Mouse (Mus musculus): ENCODE measurements at regions not wholly inside any gene's neighbourhood (a gene's known extent, or its start where the extent isn't known, plus 50 kb on each side); places are given as distances from the start of the nearest gene placed in this dataset.
"Not testable (repeated sequence)": the region's sequence is repeated elsewhere in the genome, so short reads cannot be mapped to it uniquely, and the experiment has no call there.

DNA sequence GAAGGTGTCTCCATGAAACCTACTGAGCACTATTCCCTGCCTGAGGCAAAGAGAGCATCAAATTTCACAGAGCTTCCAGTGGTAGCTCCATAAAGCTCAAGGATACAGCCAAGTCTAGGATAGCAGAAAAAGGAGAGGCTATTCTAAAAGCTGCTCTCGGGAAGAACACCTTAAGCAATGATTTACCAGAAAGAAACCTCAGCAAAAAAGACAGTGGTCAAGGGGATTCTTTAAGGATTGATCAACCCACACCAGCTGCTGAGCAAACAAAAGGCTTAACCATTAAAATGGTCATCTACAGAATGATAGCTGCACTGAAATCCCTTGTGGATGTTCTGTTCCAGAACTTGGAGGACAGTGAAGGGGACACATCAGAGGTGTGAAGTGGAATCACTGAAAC is 78.3 kb upstream of the Gm904 start:
- peak; percentile 79 for DNase-seq
- WGBS = 27% methylated on average over 1 of the region's 1 CpGs
- not testable (repeated sequence) for H3K27me3 ChIP-seq (replicated peaks; ENCODE audit: control insufficient read depth, insufficient read depth, low read length); H3K4me3 ChIP-seq (ENCODE audit: insufficient read depth, low read depth, low read length); H3K36me3 ChIP-seq (ENCODE audit: control insufficient read depth, insufficient read depth, low read length); H3K4me1 ChIP-seq (ENCODE audit: control insufficient read depth, insufficient read depth, low read length)
- peak overlapping the region; percentile 80; the same call in 1 of the 2 replicates for H3K27ac ChIP-seq (ENCODE audit: insufficient read depth, low read depth, low read length)

DNA sequence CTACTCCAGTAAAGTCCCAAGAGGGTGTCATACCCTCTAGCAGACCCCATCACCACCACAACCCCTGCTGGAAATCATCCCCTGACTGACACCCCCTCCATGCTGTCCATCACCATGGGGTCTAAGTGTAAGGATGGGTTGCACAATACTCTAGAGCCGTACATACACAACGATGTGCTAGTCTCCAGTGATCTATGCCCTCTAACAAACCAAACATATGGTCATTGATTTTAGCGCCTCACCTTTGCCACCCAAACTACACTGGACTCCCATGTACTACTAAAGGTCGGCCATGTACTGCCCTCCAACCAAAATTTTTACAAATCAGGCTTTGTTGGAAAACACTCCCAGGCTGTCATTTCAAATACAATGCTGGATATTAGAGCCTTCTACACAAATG is 64.1 kb upstream of the Gm904 start:
- not testable (repeated sequence) for H3K27ac ChIP-seq (ENCODE audit: insufficient read depth, low read depth, low read length); H3K4me3 ChIP-seq (ENCODE audit: insufficient read depth, low read depth, low read length); H3K4me1 ChIP-seq (ENCODE audit: control insufficient read depth, insufficient read depth, low read length); H3K27me3 ChIP-seq (replicated peaks; ENCODE audit: control insufficient read depth, insufficient read depth, low read length); H3K36me3 ChIP-seq (ENCODE audit: control insufficient read depth, insufficient read depth, low read length); DNase-seq
- WGBS = 94% methylated on average over 2 of the region's 4 CpGs

DNA sequence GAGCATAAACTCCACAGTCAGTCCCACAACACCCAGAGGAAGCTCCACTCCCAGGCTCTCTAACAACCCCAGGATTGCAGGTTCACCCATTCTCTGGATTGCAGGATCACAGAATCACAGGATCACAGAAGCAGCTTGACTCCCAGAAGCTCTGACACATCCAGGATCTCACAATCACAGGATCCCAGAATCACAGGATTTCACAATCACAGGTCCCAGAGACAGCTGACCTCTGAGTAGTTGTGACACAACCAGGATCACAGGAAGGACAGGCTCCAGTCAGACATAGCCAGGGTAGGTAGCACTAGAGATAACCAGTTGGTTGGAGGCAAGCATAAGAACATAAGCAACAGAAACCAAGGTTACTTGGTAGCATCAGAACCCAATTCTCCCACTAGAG is 52.6 kb upstream of the Gm904 start:
- H3K27me3 ChIP-seq (replicated peaks; ENCODE audit: control insufficient read depth, insufficient read depth, low read length); H3K27ac ChIP-seq (ENCODE audit: insufficient read depth, low read depth, low read length); H3K4me1 ChIP-seq (ENCODE audit: control insufficient read depth, insufficient read depth, low read length); H3K36me3 ChIP-seq (ENCODE audit: control insufficient read depth, insufficient read depth, low read length); H3K4me3 ChIP-seq (ENCODE audit: insufficient read depth, low read depth, low read length); DNase-seq: not testable (repeated sequence)
